Mouse (Mus musculus) lung, postnatal 36 days (tissue): ENCODE data around the gene Sipa1l3.

Experiments used
- DNase-seq: peaks from one replicate; pipeline ENCODE4 v3.0.0; 2022; ENCODE audit warnings: mixed read lengths

Gene Sipa1l3

DNA sequence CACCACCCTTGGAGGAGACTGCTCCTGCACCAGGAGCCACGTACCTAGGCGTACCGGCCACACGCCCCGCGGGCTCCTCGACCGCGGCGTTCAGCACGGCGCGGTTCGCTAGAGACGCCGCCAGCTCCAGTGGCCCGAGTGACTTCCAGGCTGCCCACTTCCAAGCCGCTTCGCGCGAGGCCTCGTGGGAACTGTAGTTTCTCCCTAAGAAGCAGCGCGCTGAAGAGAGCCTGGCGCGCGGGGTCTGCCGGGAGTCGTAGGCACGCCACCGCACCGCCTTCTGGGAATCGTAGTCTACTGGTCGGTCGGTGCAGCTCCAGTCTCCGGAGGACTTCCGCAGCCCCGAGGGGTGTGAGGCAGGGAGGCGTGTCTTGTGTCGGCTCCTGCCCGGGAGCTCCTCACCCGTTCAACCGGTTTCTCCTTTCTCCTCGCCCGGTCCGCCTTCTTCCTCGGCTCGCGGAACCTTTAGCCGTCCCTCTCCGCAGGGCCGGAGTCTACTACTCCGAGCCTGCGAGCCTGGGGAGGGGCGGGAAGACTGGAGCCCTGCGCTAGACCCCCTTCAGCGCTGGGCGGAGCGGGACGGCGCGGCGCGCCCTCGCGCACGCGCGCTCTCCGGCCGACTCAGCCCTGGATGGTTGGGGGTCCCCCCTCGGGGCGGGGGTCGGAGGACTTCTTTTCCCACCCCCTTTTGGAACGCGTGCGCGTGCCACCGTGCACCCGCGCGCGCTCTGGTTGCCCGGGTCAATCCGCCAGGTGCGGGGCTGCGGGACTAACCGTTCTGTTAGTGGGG, at the start of gene Sipa1l3:
Sipa1l3 (minus strand) TSS at position 221 of the 790 bp plus-strand sequence.
- peak; percentile 99 for DNase-seq

DNA sequence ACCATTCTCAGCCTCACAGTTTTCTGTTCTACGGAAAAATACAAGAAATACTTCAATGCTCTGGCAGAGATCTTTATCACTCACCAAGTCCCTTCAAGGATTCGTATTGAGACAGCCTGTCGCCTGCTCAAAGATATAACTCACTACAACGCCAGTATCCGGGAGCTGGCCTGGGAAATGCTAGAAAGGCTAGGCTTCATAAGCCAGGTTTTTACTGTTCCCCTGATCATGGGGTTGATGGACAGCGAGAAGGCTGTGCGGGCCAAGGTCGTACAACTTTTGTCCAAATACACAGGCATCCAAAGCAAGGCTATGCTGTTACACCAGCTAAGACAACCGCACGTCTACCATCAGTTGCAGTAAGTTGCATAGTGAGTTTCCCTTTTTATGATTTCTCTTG, 44.6 kb upstream of the Sipa1l3 start:
- no peak for DNase-seq

DNA sequence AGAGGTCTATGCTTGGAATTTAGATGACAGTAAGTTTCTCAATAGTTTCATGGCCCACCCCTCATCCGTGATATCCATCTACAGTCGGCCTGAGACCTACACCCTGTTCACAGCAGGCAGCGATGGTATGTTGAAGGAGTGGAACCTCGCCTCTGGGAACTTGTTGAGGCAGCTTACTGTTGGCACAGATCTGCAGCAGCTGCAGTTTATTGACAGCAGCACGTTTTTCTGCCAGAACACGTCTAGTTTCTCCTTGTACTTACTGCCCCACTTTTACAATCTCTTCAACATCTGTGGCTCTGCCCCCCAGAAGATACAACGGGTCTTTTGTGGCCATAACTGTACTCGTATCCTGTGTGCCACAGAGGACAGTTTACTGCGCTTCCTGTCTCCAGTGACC, 42.6 kb upstream of the Sipa1l3 start:
- DNase-seq: peak; percentile 4

DNA sequence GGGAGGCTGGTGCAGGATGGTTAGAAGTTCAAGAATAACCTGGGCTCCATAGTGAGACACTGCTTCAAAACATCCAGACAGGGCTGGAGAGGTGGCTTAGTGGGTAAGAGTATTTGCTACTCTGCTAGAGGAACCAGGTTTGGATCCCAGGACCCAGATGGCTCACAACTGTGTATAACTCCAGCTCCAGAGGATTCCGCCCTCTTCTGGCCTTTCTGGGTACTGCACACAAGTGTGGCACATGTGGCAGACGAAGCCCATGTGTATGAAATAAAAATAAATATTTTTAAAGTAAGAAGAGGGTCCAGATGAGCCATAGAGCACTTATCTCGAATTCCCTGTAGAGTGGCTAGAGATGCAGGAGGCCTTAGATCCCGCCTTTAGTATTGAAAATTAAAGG, 40.8 kb upstream of the Sipa1l3 start:
- peak; percentile 3 for DNase-seq

DNA sequence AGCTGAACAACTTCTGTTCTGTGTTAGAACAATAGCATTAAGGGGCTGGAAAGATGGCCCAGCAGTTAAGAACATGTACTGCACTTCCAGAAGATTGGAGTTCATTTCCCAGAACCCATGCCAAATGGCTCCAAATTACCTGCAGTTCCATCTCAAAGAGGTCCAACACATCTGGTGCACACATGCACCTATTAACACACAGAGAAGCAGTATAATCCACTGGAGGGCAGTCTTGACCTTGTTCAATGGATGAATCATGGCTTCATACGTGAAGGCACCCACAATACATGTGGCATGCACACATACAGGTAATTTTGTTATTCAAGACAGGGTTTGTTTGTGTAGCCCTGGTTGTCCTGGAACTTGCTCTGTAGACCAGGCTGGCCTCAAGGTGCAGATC, 40.3 kb upstream of the Sipa1l3 start:
- no peak for DNase-seq

DNA sequence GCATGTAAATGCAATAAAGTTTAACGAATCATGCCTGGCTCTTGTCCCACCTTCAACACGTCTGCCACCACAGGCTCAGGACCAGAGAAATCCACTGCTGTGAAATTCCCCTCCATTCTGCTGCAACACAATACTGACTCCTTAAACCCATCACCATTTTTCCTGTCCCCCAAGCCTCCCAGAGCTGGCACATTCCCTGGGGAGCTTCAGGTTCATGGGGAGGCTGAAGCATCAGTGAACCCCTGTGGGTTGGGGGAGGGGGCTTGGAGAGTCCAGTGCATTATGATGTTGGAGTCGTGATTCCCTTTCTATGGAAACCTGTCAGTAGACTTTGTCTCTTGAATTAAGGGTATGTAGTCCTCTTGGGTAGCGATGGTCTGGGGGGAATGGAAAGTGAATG, 37.8 kb upstream of the Sipa1l3 start:
- no peak for DNase-seq

DNA sequence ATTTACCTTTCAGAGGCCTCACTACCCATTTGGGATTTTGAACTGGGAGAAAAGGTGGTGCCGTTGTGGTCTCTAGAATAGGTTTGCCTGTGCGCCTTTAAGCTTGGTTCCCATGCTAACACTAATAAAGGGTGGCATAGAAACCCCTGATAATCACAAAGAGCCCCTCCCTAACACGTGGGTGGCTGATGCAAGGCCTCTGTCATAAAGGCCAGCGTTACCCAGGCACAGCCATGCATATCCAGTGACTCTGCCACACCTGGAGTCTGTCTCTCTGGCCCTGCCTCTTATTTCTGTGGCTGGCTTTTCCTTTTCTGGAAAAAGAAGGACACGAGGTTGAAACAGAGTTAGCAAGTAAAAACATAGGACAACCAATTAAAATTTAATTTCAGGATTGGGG, 37.1 kb upstream of the Sipa1l3 start:
- no peak for DNase-seq

DNA sequence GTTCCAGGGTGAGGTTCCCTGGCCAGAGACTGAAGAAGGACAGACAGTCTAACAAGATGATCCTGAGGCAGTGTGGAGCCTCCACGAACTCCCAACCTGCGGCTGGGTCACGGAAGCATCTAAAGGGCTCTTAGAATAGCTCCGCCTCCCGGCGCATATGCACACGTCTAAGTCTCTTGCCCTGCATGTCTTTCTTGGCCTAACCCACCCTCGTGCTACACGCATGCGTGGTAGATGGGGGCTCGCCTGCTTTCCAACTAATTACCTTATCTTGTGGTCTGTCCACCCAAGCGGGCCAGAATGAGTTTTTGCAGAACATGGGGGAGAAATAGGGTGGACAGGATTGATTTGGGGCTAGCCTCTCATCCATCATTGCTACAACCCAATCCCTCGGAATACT, 36.6 kb upstream of the Sipa1l3 start:
- DNase-seq: no peak

DNA sequence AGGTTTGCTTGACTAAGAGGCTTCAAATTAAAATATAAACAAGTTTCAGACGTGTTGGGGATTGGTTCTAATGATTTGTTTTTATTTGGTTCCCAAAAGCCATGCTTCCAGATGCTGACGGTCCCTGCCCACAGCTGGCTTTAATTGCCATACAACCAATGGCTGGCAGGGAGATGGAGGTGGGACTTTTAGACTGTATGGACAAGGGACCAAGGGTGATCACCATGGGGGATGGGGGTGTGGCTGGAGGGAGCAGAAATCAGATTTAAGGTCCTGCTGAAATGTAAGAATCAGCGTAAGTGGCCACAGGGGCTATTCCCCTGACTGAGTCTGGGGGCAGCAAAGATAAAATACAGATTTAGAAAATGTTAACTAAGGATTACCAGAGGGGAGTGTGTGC, 32.2 kb upstream of the Sipa1l3 start:
- DNase-seq: no peak

DNA sequence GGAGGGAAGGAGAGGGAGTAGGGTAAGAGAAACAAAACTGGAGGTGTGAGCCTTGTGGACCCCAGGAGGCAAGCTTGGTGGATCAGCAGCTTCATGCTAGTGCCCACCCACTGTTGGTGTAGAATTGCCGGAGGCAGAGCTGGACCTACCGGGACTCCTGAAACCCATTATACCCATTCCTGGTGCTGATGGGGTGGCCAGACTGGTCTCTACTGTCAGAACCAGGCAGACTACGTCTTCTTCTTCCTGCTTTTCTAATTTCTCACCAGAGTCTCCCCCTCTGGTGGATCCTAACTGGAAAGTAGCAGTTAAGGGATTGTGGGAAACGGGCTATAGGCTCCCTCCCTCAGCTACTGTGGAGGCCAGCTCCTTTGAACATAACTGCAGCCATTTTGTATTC, 23.2 kb upstream of the Sipa1l3 start:
- no peak for DNase-seq

DNA sequence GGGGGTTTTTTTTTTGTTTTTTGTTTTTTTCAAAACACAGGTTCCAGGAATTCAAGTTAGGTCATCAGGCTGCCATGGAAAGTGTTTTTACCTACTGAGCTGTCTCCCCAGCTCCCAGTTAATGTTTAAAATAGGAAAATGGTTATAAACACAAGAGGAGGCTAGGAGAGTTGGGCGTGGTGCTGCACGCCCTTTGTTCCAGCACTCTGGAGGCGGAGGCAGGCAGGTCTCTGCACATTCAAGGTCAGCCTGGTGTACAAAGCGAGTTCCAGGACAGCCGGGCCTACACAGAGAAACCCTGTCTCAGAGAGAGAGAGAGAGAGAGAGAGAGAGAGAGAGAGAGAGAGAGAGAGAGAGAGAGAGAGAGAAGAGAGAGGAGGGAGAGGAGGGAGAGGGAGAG, 22.7 kb upstream of the Sipa1l3 start:
- DNase-seq: no peak

DNA sequence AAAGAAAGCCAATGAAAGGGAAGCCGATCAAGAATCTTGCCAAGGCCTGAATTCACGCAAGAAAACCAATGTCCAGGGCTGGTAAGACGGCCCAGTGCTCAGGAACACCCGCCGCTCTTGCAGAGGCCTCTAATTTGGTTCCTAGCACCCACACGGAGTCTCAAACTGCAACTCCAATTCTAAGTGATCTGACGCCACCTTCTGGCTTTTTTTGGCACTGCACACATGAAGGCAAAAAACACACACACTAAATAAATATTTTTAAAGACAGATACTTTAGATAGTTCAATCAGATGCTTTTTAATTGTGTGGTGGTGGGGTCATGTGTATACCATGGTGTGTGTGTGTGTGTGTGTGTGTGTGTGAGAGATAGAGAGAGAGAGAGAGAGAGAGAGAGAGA, 22.2 kb upstream of the Sipa1l3 start:
- no peak for DNase-seq

DNA sequence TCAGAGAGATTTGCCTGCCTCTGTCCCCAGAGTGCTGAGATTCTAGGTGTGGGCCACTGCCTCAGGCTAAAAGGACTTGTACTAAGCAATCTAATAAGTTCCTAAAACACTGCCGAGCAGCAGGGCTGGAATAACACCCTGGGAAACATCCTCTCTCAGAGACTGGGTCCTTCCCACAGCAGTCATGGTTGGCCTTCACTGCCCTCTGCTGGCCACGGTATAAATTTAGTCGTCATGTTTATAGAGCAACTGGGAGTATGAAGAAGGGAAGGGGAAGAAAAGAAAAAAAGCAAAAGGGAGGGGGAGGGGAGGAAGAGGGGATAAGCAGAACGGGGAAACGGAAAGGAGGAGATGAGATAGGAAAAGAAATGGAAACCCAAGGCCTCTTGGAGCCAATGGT, 5.3 kb upstream of the Sipa1l3 start:
- DNase-seq: peak; percentile 86

DNA sequence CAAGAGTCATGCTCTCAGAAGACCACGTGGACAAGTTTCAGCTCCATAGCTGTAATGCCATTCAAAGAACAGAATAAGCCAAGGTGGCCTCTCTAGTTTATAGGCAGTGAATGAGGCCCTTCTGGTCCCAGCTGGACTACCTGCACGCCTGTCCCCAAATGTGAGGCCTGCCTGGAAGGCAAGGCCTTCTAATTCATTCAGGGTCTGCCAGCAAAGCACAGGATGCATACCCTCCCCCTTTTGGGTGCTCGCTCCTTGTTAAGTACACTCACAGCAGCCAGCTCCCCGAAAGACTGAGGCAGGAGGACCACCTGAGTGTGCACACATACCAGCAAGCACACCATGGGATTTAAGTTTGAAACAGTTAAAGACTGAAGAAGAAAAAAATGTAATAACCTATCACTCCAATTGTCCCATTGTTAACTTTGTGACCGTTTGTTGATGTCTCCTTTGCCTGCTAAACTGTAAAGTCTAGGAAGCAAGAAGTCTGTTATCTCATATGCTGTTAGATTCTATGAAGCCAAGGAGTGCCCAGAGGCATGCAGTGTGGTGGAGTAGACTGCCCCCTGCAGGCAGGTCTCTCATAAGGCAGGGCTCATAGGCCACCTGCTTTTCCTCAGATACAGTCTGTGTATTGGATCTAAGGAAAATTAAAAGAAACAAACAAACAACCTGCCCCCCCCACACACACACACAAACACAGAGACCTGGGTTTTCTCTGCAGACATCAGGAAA, 3.6 kb upstream of the Sipa1l3 start:
- DNase-seq: peak; percentile 92

DNA sequence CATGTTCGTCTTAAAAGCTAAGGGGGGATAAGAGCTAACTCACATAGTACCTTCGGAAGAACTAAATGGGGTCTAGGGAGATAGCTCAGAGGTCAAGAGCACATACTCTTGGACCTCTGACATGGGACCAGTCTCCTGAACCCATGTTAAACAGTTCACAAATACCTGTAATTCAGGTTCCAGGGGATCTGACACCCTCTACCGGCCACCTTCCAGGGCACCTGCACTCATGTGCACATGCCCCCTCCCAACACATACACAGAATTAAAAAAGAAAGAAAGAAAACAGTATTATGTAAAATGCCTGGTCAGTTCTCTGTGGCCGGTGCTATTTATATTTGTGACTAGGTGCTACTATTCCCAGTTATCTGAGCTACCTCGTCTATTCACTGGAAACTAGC, 2.9 kb upstream of the Sipa1l3 start:
- peak; percentile 44 for DNase-seq

DNA sequence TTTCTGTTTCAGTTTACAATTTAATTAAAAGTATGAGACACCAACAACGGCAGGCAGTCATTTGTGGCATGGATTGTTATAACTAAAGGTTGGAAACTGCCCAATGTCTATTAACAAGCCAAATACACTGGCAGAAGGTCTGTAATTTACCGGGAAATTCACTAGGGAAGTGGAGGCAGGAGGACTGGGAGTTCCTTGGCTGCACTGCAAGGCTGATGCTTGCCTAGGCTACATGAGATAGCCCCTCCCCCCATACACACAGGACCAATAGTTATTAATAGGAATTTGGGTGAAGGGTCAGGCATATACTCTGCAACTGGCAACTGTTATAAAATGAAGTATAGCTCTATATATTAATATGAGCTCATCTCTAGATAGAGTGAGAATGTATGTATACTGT, 2.4 kb upstream of the Sipa1l3 start:
- no peak for DNase-seq

DNA sequence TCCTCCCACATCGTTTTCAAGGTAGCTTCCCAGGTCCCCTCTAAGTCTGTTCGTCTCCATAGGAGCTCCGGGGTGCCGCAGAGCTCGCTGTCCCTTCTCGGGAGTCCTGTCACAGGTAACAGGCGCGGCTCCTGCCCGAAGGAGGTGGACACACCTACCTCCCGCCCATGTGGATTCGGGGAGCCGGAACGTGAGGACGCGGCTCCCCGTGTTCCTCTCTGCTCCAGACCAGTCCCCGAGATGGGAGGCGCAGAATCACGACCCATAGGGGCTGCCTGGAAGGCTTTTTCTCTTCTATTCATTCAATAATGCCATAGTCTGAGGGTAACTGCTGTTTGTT, 740 bp upstream of the Sipa1l3 start:
- peak; percentile 33 for DNase-seq

DNA sequence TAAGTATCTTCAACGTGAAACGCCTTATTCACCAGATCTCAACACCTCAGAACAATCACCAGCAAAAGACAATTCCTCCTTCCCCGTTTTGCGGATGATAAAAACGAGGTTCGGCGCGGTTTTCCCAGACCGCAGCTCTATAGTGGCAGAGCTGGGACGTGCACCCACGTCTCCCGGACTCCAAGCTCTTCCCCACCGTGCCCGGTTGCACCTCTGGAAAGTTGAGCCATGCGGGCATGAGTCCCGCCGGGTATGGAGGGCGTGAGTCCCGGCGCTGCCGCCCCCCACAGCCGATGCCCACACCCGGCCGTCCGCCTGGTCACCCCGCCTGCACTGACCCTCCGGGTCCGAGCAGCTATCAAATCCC, 404 bp downstream of the Sipa1l3 start:
- no peak for DNase-seq

DNA sequence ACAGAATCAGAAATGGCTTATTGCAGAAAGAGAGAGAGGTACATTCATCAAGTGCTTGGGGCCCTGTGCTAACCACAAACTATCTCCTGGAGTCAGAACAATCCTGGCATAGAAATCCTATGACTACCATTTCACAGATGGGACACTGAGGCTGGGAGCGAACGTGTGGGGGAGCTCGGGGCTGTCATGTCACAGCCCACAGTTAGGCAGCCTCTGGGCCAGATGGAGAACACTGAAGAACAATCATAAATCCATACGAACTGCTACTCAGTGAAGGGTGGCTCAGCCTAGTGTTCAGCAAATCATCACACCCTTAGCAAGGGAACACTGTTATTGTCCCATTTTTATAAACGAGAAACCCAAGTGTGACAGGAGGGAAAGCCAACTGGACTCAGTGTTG, 1.3 kb downstream of the Sipa1l3 start:
- DNase-seq: no peak

DNA sequence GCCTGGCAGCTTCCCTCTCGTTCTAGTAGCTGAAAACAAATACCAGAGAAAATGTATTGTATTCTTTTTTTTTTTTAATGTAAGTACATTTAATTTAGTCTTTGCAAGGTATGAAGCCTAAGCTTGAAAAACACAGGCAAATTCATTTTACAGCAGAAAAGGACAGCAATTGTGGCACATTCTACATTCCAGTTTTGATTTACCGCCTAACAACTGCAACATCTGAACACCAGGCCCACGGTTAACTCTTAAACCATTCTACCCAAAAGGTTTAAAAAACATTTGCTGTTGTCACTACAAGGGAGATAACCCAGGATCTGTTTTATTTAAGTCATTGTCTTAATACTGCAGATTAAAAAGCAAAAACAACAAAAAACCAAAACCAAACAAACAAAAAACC, 2.8 kb downstream of the Sipa1l3 start:
- no peak for DNase-seq

DNA sequence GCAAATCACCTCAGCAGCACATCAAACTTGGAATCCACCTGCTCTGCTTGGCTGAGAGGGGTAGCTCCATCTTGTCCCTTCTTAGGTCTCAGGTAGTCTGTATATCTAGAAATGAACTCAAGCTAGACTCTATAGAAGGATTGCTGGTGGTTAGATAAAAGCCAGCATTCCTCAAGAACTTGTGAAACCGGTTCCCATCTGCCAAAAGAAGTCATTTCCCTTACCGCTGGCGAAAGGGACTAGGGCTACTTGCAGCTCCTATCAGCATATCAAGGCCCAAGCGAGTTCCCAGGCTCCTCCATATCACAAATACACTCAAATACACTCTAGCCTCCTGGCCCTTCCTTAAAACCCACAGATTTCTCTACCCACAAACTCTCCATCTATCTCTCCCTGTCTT, 5.7 kb downstream of the Sipa1l3 start:
- DNase-seq: peak; percentile 57

DNA sequence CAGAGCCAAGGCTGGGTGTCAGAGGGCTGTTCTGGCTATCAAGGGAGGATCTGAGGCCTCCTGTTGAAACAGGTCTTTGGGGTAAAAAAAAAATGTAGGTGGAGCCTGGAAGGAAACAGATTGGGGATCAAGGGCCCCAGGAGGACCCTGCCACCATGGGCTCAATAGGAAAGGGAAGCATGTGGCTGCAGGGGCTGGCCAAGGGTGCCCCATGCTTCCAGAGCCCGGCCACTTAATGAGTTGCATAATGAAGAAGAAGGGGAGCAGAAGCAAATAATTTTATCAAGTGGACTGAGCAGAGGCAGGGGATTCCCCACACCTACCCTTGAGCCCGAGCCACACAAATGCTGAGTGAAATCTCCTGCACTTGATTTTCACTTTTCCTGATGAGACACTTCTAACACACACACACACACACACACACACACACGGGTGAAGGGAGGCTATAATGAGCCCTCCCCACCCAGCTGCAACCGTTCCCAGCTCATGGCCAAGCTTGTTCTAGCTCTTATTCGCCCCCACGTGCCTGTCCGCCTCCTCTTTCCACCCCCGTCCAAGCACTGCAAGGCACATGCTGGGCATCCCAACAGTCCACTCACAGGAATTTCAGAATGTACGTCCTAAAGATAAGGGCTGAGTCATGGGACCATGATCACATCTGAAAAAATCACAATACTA, 6.7 kb downstream of the Sipa1l3 start:
- peak; percentile 58 for DNase-seq

DNA sequence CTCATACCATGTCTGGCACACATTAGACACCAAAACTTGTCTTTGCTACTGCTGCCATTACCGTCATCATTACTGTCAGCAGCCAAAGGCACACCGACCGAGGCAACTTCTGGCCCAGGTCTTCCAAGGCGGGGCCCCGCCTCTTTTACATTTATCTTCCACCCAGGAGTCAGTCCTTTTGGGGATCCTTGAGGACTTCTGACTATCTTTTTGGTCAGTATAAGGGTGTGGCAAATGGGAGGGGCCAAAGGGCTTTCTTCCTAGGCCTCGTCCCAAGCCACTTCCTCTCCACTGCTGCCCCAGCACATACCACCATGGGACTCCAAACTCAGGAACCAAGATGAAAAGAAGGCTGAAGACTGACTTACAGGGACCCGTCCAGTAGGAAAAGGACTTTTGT, 9.9 kb downstream of the Sipa1l3 start:
- DNase-seq: no peak
